Mouse (Mus musculus): ENCODE results near the gene Slamf9. TPM values are rescaled to one million over a fixed set of nuclear protein-coding genes. Genes with fewer than 3 reads are reported as not detected.

Gene Slamf9
- total RNA-seq, 2 experiments from 2014 or later = 0.33 to 0.57 TPM

Other genes starting within 250 kb of the Slamf9 start
- under 1 TPM; 0.66 to 0.96 TPM for gene Atp1a4, start 216.9 kb upstream of the Slamf9 start, total RNA-seq (2021)
- gene Igsf8, start 213.7 kb upstream of the Slamf9 start, total RNA-seq (2021) = 10 to 100 TPM; 11.1 to 12.5 TPM
- 1,000 to 10,000 TPM in 1 of 2 experiments, 100 to 1,000 TPM in 1; 826 to 1,026 TPM for gene Atp1a2, start 177.3 kb upstream of the Slamf9 start, total RNA-seq (2021)
- gene Kcnj9, start 146.0 kb upstream of the Slamf9 start, total RNA-seq (2021) = not detected
- gene Kcnj10, start 134.1 kb upstream of the Slamf9 start, total RNA-seq (2021) = under 1 TPM; 0.29 to 0.96 TPM
- gene Pigm, start 98.8 kb upstream of the Slamf9 start, total RNA-seq (2021) = 1 to 10 TPM; 4.4 to 4.8 TPM
- gene Igsf9, start 6.4 kb downstream of the Slamf9 start, total RNA-seq (2021) = under 1 TPM; 0.37 to 0.51 TPM
- 10 to 100 TPM; 60.4 to 61.2 TPM for gene Tagln2, start 24.7 kb downstream of the Slamf9 start, total RNA-seq (2021)
- gene Cfap45, start 45.4 kb downstream of the Slamf9 start, total RNA-seq (2021) = under 1 TPM; 0.40 to 0.45 TPM
- gene Vsig8, start 80.6 kb downstream of the Slamf9 start, total RNA-seq (2021) = not detected
- gene Slamf8, start 115.2 kb downstream of the Slamf9 start, total RNA-seq (2021) = not detected
- not detected for gene Fcrl6, start 127.2 kb downstream of the Slamf9 start, total RNA-seq (2021)
- gene Dusp23, start 157.6 kb downstream of the Slamf9 start, total RNA-seq (2021) = 10 to 100 TPM; 17.4 to 18.4 TPM
- not detected for gene Crp, start 222.7 kb downstream of the Slamf9 start, total RNA-seq (2021)

All from gastrocnemius, postnatal 14 days (tissue).